Comparison of ENCODE assay signal across 23 mouse cellular contexts in the genomic region with DNA sequence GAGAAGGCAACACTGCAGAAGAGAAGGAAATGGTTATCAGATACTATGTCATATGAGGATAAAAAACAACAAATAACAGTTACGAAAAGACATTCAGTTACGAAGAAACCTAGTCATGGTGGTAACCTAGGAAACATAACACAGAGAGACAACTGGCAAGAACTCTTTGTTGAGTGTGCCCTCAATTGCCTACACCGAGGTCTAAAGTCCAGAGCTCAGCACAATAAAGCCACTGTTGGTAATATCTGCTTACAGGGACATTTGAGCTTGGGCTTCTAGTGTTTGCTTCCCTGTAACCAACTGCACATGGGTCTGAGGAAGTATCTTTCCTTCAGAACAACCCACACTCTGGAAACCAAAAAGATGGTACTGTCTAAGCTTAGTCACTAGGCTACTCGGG.
"Had no signal": no experiment of that assay in that cellular context is flagged by ENCODE, and none has a peak within 500 bp of the region (broad histone marks: within the 10 kb centered on the region; RNA-seq: fewer than 3 reads in every experiment).

No protein-coding gene starts in this region.

- H3K4me2 ChIP-seq: liver, embryonic 12.5 days; liver, embryonic 15.5 days; lung, embryonic 15.5 days; midbrain, embryonic 13.5 days; neural tube, embryonic 13.5 days had no signal

- H3K27ac ChIP-seq: layer of hippocampus, adult 2 months; liver, embryonic 12.5 days; liver, embryonic 15.5 days; lung, embryonic 15.5 days; midbrain, embryonic 10.5 days; midbrain, embryonic 13.5 days; neural tube, embryonic 13.5 days had no signal

- H3K27me3 ChIP-seq: liver, embryonic 12.5 days; liver, embryonic 15.5 days; lung, embryonic 15.5 days; megakaryocyte, embryonic 14.5 days; midbrain, embryonic 13.5 days; neural tube, embryonic 13.5 days had no signal

- DNase-seq: kidney, adult 18-20 months; kidney, adult 9 months; kidney, postnatal 14 days; kidney, postnatal 4 days; layer of hippocampus, adult 9-11 months; lung, adult 18-20 months; lung, postnatal 10 days; lung, postnatal 36 days; retina, postnatal 1 day; right cerebral cortex, postnatal 25 days; thymus, adult 2 months; thymus, postnatal 14 days; thymus, postnatal 4 days had no signal

- H3K36me3 ChIP-seq: liver, embryonic 12.5 days; liver, embryonic 15.5 days; lung, embryonic 15.5 days; midbrain, embryonic 10.5 days; midbrain, embryonic 13.5 days; neural tube, embryonic 13.5 days had no signal

- H3K4me3 ChIP-seq: layer of hippocampus, adult 2 months; liver, embryonic 12.5 days; liver, embryonic 15.5 days; lung, embryonic 15.5 days; megakaryocyte, embryonic 14.5 days; midbrain, embryonic 10.5 days; midbrain, embryonic 13.5 days; myocyte; neural tube, embryonic 13.5 days had no signal

- H3K4me1 ChIP-seq: liver, embryonic 12.5 days; liver, embryonic 15.5 days; lung, embryonic 15.5 days; megakaryocyte, embryonic 14.5 days; midbrain, embryonic 10.5 days; midbrain, embryonic 13.5 days; neural tube, embryonic 13.5 days had no signal

- H3K9ac ChIP-seq: liver, embryonic 12.5 days; liver, embryonic 15.5 days; lung, embryonic 15.5 days; midbrain, embryonic 13.5 days; neural tube, embryonic 13.5 days had no signal

- ATAC-seq: liver, embryonic 12.5 days; midbrain, embryonic 13.5 days; midbrain, embryonic 16.5 days had no signal

- H3K9me3 ChIP-seq: liver, embryonic 12.5 days; liver, embryonic 15.5 days; lung, embryonic 15.5 days; midbrain, embryonic 10.5 days; midbrain, embryonic 13.5 days; neural tube, embryonic 13.5 days had no signal
